Mouse (Mus musculus) midbrain, embryonic 10.5 days (tissue): ENCODE results near the gene Nup188. TPM values are rescaled to one million over a fixed set of nuclear protein-coding genes. Genes with fewer than 3 reads are reported as not detected.
A peak's percentile ranks its signal among the peaks of the same experiment; 100 is the strongest.

ENCODE experiments used
- DNase-seq: peaks from one replicate; pipeline ENCODE4 v3.0.0-alpha.2; 2017; ENCODE audit warnings: low spot score
- H3K27ac ChIP-seq: fragments of 300-500 bp; sonication (generic); replicated peaks from 2 replicates; pipeline ENCODE4 v1.5.1; 2016; ENCODE audit warnings: mild to moderate bottlenecking
- H3K27me3 ChIP-seq: fragments of 300-500 bp; sonication (generic); 2 replicates; pipeline ENCODE4 v1.6.1; 2016; ENCODE audit warnings: low read depth, mild to moderate bottlenecking; ENCODE audit not compliant: poor library complexity, severe bottlenecking
- H3K36me3 ChIP-seq: fragments of 300-500 bp; sonication (generic); 2 replicates; pipeline ENCODE4 v1.6.1; 2016; ENCODE audit warnings: mild to moderate bottlenecking, moderate library complexity
- H3K4me1 ChIP-seq: fragments of 300-500 bp; sonication (generic); 2 replicates; pipeline ENCODE4 v1.6.1; 2016
- H3K4me3 ChIP-seq: fragments of 300-500 bp; sonication (generic); 2 replicates; pipeline ENCODE4 v1.5.1; 2016; ENCODE audit warnings: mild to moderate bottlenecking, moderate library complexity
- H3K9me3 ChIP-seq: fragments of 300-500 bp; sonication (generic); replicated peaks from 2 replicates; pipeline ENCODE4 v1.6.1; 2016; ENCODE audit warnings: mild to moderate bottlenecking
- WGBS: fragments of 180-500 bp; shearing (Covaris S2); methylation state at CpG from one replicate; pipeline ENCODE4 v1.1.7; 2016; 5-methylcytosine and 5-hydroxymethylcytosine counted together
- polyA plus RNA-seq: library from polyadenylated mRNA; unstranded; fragments of >200 nt; fragmentation: Nextera tagmentation; extraction: Ambion mirVana; gene quantifications from 2 replicates; pipeline ENCODE4 v1.2.1, GENCODE M21; 2016

Gene Nup188
- polyA plus RNA-seq, 1 experiment from 2014 or later = 55.4 TPM

DNA sequence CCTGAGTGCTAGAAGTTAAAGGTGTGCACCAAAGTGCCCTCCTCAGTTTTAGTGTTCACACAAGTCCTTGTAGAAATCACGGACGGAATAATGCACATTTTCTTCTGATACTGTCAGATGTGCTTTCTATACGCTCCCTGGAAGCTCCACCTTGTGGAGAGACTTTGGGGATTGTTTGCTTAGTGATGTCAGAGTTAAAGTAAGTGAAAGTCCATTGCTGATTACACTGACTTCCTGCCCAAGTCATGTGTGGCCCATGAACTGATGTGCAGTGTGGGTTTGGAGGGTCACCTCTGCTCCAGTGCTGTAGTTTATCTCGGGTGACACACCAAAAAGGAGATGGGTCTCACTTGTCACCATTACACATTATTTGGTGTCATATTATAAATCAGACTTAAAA lies 33.1 kb downstream of the Nup188 start:
- peaks cover 99% of the 10 kb centered on the region for H3K36me3 ChIP-seq

DNA sequence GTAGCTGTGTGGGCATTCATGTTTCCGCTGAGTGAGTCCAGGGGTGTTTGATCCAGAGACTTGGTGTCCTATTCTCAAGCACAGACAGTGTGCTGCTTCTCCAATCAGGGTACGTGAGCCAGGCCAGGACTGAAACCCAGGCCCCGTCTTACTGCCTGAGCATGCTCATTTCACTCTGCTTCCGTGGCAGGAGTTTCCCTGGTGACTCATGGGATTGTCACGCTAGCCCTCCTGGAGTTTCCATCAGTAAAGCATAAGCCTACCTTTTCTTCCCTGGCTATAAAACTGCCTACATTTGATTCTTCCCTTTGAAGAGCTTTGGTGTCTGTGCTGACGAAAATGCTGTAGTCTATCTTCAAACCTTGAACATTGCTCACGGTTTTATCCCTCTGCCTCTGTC lies 36.9 kb downstream of the Nup188 start:
- Histone ChIP-seq H3K27ac (no peak overlapping the region), H3K4me3 (no peak overlapping the region), H3K9me3 (no peaks in the 10 kb centered on the region), H3K36me3 (peaks cover 99% of the 10 kb centered on the region), H3K27me3 (no peaks in the 10 kb centered on the region), H3K4me1 (no peaks in the 10 kb centered on the region)
- 90% methylated on average over 7 of the region's 7 CpGs for WGBS
- DNase-seq = no peak

More for the DNA sequence above, 33.1 kb downstream of the Nup188 start:
- H3K4me1 ChIP-seq = no peaks in the 10 kb centered on the region
- H3K27ac ChIP-seq = no peak overlapping the region
- WGBS = 90% methylated on average over 4 of the region's 4 CpGs
- H3K4me3 ChIP-seq = no peak overlapping the region
- no peaks in the 10 kb centered on the region for H3K9me3 ChIP-seq
- DNase-seq = no peak
- H3K27me3 ChIP-seq = no peaks in the 10 kb centered on the region

DNA sequence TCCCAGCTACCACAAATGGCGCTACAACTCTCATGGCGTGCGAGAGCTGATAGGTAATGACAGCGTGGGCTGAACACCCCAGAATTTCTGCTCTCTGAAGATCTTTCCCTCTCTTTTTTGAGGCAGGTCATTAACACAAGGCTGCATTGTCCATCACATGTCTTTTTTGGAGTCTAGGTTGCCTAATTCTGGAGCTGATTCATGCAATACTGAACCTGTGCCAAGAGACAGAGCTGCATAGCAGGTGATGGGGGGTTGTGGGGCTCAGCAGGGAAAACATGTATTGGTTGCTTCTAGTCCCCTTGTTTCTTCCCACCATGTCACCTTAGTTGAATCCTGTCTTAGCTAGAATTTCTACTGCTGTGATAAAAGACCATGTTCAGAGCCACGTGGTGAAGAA lies 39.1 kb downstream of the Nup188 start:
- Histone ChIP-seq H3K4me1 (no peaks in the 10 kb centered on the region), H3K9me3 (no peaks in the 10 kb centered on the region), H3K36me3 (peaks cover 100% of the 10 kb centered on the region), H3K4me3 (no peak overlapping the region), H3K27me3 (no peaks in the 10 kb centered on the region), H3K27ac (no peak overlapping the region)
- 93% methylated on average over 5 of the region's 5 CpGs for WGBS
- DNase-seq = no peak

DNA sequence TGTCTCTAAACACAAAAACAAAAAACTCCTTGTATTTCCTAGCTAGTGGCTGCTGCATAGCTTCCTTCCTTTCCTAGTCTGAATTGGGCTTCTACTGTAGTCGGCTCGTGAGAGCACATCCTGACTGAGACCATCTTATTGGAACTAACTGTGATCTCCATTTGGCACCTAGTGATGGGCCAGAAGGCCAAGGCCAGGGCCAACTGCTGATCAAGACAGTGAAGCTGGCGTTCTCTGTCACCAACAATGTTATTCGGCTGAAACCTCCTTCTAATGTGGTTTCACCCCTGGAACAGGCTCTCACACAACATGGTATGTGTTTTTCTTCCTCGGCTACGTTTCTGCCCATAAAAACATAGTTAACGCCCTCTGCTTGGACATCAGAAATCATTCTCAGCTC lies 41.1 kb downstream of the Nup188 start:
- no peak overlapping the region for H3K27ac ChIP-seq
- H3K9me3 ChIP-seq = no peaks in the 10 kb centered on the region
- WGBS = 95% methylated on average over 7 of the region's 7 CpGs
- no peaks in the 10 kb centered on the region for H3K4me1 ChIP-seq
- no peaks in the 10 kb centered on the region for H3K27me3 ChIP-seq
- H3K4me3 ChIP-seq = no peak overlapping the region
- H3K36me3 ChIP-seq = peaks cover 100% of the 10 kb centered on the region
- no peak for DNase-seq

DNA sequence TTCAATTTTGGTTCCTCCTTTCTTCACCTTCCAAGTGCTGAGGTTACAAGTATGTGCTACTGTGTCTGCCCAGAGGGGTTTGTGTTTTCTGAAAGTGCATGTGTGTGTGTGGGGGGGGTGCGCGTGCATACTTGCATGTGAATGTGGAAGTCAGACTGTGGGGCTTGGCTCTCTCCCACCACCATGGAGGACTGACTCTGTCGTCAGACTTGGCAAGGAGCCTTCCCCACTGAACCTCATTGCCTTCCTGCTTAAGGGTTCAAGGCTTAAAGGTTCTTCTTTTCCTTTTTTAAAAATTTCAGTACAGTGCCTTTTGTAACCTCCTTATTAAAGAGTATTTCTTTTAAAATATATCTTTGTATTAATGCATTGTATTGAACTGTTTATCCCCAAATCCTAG lies 42.6 kb downstream of the Nup188 start:
- Histone ChIP-seq H3K4me1 (no peaks in the 10 kb centered on the region), H3K9me3 (no peaks in the 10 kb centered on the region), H3K27me3 (no peaks in the 10 kb centered on the region), H3K4me3 (no peak overlapping the region), H3K36me3 (peaks cover 100% of the 10 kb centered on the region), H3K27ac (no peak overlapping the region)
- WGBS = 86% methylated on average over 3 of the region's 3 CpGs
- DNase-seq = no peak

DNA sequence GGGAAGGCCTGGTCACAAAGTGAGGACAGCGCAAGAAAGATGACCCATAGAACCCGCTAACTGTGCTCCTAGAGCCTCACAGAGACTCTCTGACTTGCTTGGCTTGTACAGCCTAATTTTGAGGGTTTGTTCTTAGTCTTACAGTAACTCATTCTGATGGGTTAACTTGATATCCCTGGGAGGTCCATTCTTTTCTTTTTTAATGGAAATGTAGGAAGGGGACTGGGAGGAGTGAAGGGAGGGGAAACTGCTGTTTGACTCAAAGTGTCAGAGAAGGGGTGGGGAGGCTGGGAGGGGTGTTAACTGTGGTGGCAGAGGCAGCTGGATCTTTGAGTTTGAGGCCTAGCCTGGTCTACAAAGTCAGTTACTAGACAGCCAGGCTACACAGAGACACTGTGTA lies 49.1 kb downstream of the Nup188 start:
- Histone ChIP-seq H3K4me3 (no peak overlapping the region), H3K36me3 (peaks cover 100% of the 10 kb centered on the region), H3K27ac (no peak overlapping the region), H3K9me3 (no peaks in the 10 kb centered on the region), H3K4me1 (no peaks in the 10 kb centered on the region), H3K27me3 (no peaks in the 10 kb centered on the region)
- 97% methylated on average over 2 of the region's 2 CpGs for WGBS
- DNase-seq = no peak

DNA sequence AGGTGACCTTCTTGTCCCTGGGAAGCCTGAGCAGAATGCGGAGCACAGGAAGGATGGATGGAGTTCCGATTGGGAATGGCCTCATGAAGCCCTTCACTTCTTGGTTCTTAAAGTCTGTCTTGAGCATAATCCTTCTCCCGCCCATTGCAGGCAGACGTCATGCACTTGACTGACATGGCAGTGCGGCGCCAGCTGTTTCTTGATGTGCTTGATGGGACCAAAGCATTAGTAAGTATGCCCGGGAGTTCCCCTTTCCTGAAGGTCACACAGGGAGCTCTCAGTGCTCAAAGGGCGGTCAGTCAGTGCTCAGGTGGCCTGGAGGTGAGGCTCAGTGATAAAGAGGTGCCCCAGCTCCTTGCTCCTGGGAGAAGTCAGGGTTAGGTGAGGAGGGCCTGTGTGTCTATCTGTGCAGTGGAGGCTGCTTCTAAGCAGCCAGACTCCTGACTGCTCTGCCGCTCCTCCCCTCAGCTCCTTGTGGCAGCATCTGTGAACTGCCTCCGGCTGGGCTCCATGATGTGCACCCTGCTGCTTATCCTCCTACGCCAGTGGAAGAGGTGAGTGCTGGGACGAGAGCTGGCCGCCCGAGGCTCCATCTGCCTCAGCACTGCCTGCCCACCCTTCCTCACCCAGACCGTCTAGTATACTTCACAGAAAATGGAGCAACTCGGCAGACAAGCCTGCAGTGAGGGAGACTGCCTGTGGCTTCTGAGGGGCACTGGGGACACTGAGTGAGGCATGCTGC lies 50.1 kb downstream of the Nup188 start:
- DNase-seq = no peak
- no peak overlapping the region for H3K27ac ChIP-seq
- peaks cover 100% of the 10 kb centered on the region for H3K36me3 ChIP-seq
- H3K27me3 ChIP-seq = no peaks in the 10 kb centered on the region
- 87% methylated on average over 16 of the region's 16 CpGs for WGBS
- no peaks in the 10 kb centered on the region for H3K9me3 ChIP-seq
- H3K4me3 ChIP-seq = no peak overlapping the region
- H3K4me1 ChIP-seq = no peaks in the 10 kb centered on the region

DNA sequence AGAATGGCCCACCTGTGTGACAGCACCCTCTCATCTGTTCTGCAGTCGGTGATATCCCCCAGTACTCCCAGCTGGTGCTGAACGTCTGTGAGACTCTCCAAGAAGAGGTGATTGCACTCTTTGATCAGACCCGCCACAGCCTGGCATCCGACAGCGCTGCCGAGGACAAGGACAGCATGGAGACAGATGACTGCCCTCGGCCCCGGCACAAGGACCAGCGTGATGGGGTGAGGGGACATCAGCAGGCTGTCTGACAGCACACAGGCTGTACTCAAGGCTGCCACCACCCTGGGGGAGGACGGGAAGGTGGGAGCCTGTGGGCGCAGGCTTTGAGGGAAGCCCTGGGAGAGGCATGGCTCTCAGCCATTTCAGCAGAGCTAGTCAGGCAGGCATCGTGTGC lies 51.0 kb downstream of the Nup188 start:
- Histone ChIP-seq H3K27ac (no peak overlapping the region), H3K9me3 (no peaks in the 10 kb centered on the region), H3K36me3 (peaks cover 100% of the 10 kb centered on the region), H3K4me3 (no peak overlapping the region), H3K27me3 (no peaks in the 10 kb centered on the region), H3K4me1 (no peaks in the 10 kb centered on the region)
- no peak for DNase-seq
- 90% methylated on average over 12 of the region's 12 CpGs for WGBS

DNA sequence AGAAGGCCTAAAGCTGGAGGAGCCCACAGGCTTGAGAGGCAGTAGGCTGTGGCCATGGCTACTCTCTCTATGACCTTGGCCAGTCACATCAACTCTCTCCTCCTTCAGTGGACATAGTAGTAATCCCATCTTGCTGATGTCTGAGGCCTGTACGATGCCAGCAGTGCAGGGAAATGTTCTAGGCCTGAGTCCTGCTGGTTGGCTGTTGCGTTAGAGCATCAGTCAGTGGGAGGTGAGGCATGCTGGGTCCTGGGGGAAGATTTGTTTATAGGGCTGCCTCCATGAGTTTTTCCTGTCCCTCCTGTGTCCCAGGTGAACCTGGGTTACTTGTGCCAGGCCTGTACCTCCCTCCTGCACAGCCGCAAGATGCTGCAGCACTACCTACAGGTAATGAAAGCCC lies 55.9 kb downstream of the Nup188 start:
- DNase-seq = no peak
- Histone ChIP-seq H3K27ac (no peak overlapping the region), H3K36me3 (peaks cover 100% of the 10 kb centered on the region), H3K4me3 (no peak overlapping the region), H3K27me3 (no peaks in the 10 kb centered on the region), H3K4me1 (no peaks in the 10 kb centered on the region), H3K9me3 (no peaks in the 10 kb centered on the region)
- 93% methylated on average over 3 of the region's 3 CpGs for WGBS

DNA sequence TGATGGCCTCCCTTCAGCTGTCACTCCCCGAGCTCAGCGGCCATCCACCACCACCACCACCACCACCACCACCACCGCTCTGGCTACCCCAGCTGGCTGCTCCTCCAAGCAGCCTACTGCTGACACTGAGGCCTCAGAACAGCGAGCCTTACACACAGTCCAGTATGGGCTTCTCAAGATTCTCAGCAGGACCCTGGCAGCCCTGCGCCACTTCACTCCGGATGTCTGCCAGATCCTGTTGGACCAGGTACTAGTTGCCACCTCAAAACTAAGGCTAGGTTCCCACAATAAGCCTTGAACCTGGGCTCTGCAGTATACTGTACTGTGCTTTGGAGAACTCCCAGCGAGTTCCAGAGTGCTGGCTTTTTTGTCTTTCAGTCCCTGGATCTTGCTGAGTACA lies 56.3 kb downstream of the Nup188 start:
- Histone ChIP-seq H3K36me3 (peaks cover 100% of the 10 kb centered on the region), H3K27ac (no peak overlapping the region)
- 93% methylated on average over 7 of the region's 7 CpGs for WGBS

DNA sequence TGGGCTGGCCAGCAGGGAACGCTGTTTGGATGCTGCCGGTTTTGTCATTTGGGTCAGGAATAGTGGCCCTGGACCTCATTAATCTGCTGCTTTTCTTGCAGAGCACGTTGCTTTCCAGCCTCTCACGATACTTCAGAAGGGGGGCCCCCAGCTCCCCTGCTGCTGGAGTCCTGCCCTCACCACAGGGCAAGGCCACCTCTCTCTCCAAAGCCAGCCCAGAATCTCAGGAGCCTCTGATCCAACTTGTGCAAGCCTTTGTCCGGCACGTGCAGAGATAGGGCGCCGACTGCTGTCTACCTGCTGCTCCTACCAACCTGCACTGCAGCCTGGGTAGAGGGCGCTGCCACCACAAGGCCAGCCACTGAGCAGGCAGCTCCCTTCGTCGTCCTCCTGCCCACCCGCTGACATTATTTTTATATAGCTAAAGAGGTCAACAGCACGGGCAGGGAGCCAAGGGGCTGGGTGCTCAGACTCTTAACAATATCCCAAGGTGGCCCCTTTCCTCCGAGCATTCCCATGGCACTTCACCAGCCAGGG lies 57.5 kb downstream of the Nup188 start:
- Histone ChIP-seq H3K9me3 (no peaks in the 10 kb centered on the region), H3K4me3 (no peak overlapping the region), H3K27ac (0 out of 2 replicates have a peak overlapping the region, but pooled peaks have one; percentile 17), H3K27me3 (no peaks in the 10 kb centered on the region), H3K4me1 (no peaks in the 10 kb centered on the region), H3K36me3 (peaks cover 100% of the 10 kb centered on the region)
- WGBS = 84% methylated on average over 14 of the region's 14 CpGs
- DNase-seq = no peak

More for the DNA sequence above, 56.3 kb downstream of the Nup188 start:
- H3K4me1 ChIP-seq = no peaks in the 10 kb centered on the region
- DNase-seq = no peak
- H3K27me3 ChIP-seq = no peaks in the 10 kb centered on the region
- H3K9me3 ChIP-seq = no peaks in the 10 kb centered on the region
- H3K4me3 ChIP-seq = no peak overlapping the region

DNA sequence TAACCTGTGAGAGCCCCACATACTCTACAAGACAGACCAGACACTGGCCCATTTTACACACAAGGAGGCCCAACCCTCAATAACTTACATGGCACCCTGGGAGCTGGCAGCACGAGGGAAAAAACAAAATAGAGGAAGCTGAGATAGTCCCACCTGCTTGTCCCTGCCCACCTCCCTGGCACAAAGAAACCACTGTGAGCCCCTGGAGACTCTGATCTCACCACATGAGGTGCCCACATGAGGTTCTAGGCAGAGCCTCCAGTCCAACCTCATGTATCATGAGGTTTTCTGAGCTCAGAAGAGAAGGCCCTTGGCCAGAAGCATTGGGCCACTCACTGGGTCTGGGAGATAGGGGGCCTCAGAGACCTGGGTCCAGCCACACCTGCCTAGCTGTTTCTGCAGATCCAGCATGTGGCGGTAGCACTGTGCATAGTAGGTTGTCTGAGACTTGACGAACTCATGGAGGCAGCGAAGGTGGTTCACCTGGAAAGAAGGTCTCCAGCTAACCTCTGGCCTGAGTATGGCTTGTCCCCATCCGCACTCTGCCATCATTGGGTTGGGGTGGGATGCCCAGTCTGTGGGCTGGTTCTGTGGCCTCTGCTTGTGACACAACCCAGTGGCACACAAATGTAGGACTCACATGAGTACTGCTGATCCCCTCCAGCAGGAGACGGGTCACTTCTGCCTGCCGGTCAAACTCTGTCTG lies 59.9 kb downstream of the Nup188 start:
- H3K27me3 ChIP-seq = no peaks in the 10 kb centered on the region
- H3K36me3 ChIP-seq = peaks cover 98% of the 10 kb centered on the region
- H3K4me3 ChIP-seq = no peak overlapping the region
- H3K4me1 ChIP-seq = no peaks in the 10 kb centered on the region
- H3K9me3 ChIP-seq = no peaks in the 10 kb centered on the region
- WGBS = 93% methylated on average over 7 of the region's 7 CpGs
- DNase-seq = no peak
- no peak overlapping the region for H3K27ac ChIP-seq

DNA sequence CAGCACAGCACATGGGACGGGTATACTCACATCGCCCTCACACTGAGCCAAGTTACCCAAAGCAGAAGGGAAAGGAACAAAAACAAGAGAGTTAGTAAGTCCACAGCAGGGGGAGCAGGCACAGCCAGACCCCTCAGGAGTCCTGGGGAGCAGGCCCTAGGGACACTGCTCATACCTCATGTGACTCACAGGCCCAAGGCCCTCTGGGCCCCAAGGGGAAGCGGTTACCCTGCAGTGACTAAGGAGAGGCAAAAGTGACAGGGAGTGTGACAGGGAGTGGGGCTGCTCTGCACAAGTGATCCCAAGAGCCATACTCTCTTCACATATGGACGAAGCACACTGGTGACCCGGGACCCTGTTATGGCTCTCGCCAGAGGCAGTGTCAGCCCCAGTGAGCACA lies 63.0 kb downstream of the Nup188 start:
- no peak overlapping the region for H3K4me3 ChIP-seq
- no peaks in the 10 kb centered on the region for H3K27me3 ChIP-seq
- H3K4me1 ChIP-seq = no peaks in the 10 kb centered on the region
- no peak overlapping the region for H3K27ac ChIP-seq
- no peak for DNase-seq
- 87% methylated on average over 6 of the region's 6 CpGs for WGBS
- peaks cover 89% of the 10 kb centered on the region for H3K36me3 ChIP-seq
- no peaks in the 10 kb centered on the region for H3K9me3 ChIP-seq
